In the genomic region with DNA sequence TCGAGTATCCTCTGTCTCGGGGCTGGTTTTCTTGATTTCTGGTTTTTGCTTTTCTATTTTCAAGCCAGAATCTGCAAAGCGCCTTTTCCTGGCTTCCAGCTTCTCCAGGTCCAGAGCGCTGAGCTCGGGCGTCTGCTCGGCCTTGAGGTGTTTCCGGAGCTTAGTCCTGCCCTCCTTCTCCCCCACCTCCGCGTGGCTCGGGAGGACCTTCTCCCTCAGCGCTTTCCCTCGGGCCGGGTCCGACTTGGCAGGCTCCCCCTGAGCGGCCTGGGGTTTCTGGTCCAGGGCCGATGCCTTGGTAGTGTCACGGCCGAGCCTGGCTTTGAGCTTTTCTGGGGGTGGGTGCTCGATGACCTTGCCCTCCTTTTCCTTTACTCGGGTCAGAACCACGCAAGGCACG, we compare ENCODE assay signal across 9 mouse cellular contexts. TPM values are rescaled to one million over a fixed set of nuclear protein-coding genes. Genes with fewer than 3 reads are reported as not detected.
DNase-seq lines count a peak whose midpoint lies in the region; ATAC-seq and TF ChIP-seq lines count a peak whose summit lies in the region.
"Had no signal": no experiment of that assay in that cellular context is flagged by ENCODE, and none has a peak within 500 bp of the region (broad histone marks: within the 10 kb centered on the region; RNA-seq: fewer than 3 reads in every experiment).

No protein-coding gene starts in this region.

- no peak for TF ChIP-seq POLR2A in embryonic fibroblast, embryonic 13.5 days (IDR thresholded peaks at IDR 0.05; ENCODE audit: low read depth, low read length)

- TF ChIP-seq CTCF in gastrocnemius, adult 2 months (IDR thresholded peaks at IDR 0.05): no peak
- TF ChIP-seq CTCF in embryonic fibroblast, embryonic 13.5 days (IDR thresholded peaks at IDR 0.05; ENCODE audit: borderline replicate concordance, insufficient read depth, low read length): no peak

- H3K4me1 ChIP-seq in neural tube, embryonic 13.5 days (replicated peaks): no peaks in the 10 kb centered on the region
- no peaks in the 10 kb centered on the region for H3K4me1 ChIP-seq in embryonic fibroblast, embryonic 13.5 days (ENCODE audit: control insufficient read depth, insufficient read depth, low read length)
- no peaks in the 10 kb centered on the region for H3K4me1 ChIP-seq in stomach, embryonic 14.5 days (ENCODE audit: control insufficient read depth, insufficient read depth, low read length)

- peak overlapping the region; percentile 36 for H3K4me3 ChIP-seq in gastrocnemius, adult 2 months
- H3K4me3 ChIP-seq in neural tube, embryonic 13.5 days: no peak overlapping the region
- H3K4me3 ChIP-seq in embryonic fibroblast, embryonic 13.5 days (ENCODE audit: insufficient read depth, low read length): no peak overlapping the region
- no peak overlapping the region for H3K4me3 ChIP-seq in stomach, embryonic 14.5 days (ENCODE audit: low read depth, low read length)

- WGBS in neural tube, embryonic 13.5 days: 86% methylated on average over 23 of the region's 23 CpGs
- 84% methylated on average over 23 of the region's 23 CpGs for WGBS in stomach, embryonic 14.5 days

- peak overlapping the region; percentile 80 for H3K27ac ChIP-seq in gastrocnemius, adult 2 months
- H3K27ac ChIP-seq in neural tube, embryonic 13.5 days (replicated peaks): peak overlapping the region; percentile 35; the same call in 1 of the 2 replicates
- H3K27ac ChIP-seq in embryonic fibroblast, embryonic 13.5 days (ENCODE audit: insufficient read depth, low read length): peak overlapping the region; percentile 2
- peak overlapping the region; percentile 88 for H3K27ac ChIP-seq in stomach, embryonic 14.5 days (ENCODE audit: low read length)

- no peaks in the 10 kb centered on the region for H3K9me3 ChIP-seq in neural tube, embryonic 13.5 days
- no peaks in the 10 kb centered on the region for H3K9me3 ChIP-seq in stomach, embryonic 14.5 days (ENCODE audit: control insufficient read depth, low read depth, low read length)

- no peaks in the 10 kb centered on the region for H3K27me3 ChIP-seq in neural tube, embryonic 13.5 days
- no peaks in the 10 kb centered on the region for H3K27me3 ChIP-seq in stomach, embryonic 14.5 days (ENCODE audit: control insufficient read depth, insufficient read depth, low read length)

- no peak overlapping the region for H3K4me2 ChIP-seq in neural tube, embryonic 13.5 days
- no peak overlapping the region for H3K4me2 ChIP-seq in stomach, embryonic 14.5 days (replicated peaks; ENCODE audit: low read depth, low read length)

- H3K9ac ChIP-seq in neural tube, embryonic 13.5 days: no peak overlapping the region
- H3K9ac ChIP-seq in stomach, embryonic 14.5 days (replicated peaks; ENCODE audit: low read depth, low read length): no peak overlapping the region

- ATAC-seq in neural tube, embryonic 13.5 days (ENCODE audit: low read depth): no peak
- ATAC-seq in stomach, embryonic 14.5 days (ENCODE audit: insufficient number of reproducible peaks, insufficient read depth, low FRiP score, low read depth): no peak

- DNase-seq in gastrocnemius, adult 2 months: no peak
- no peak for DNase-seq in gastrocnemius, postnatal 10 days
- DNase-seq in neural tube, embryonic 10.5 days (ENCODE audit: extremely low spot score, low spot score): no peak
- DNase-seq in kidney, postnatal 36 days: no peak
- no peak for DNase-seq in thymus, postnatal 14 days

- intact Hi-C loops in gastrocnemius, adult 2 months (cut with DNase I): no loop called here

- peaks cover 99% of the 10 kb centered on the region for H3K36me3 ChIP-seq in neural tube, embryonic 13.5 days
- peaks cover 78% of the 10 kb centered on the region for H3K36me3 ChIP-seq in stomach, embryonic 14.5 days (ENCODE audit: control insufficient read depth, insufficient read depth, low read length)

RNA-seq across cellular contexts. Expression of a gene that starts 33.8 kb away (rescaled TPM):
- total RNA-seq in gastrocnemius, adult 2 months (2021): 10 to 100 TPM; 30.2 to 30.6 TPM
- total RNA-seq in gastrocnemius, postnatal 10 days (2021): 10 to 100 TPM; 16.1 to 17.3 TPM
- polyA plus RNA-seq in neural tube, embryonic 13.5 days (2015; fragmentation: Nextera tagmentation; extraction: Ambion mirVana): 45.0 and 45.9 TPM in 2 replicates
- 14.4 and 15.1 TPM in 2 replicates for polyA plus RNA-seq in embryonic fibroblast, embryonic 13.5 days (2011; ENCODE audit: insufficient read length, low read depth, missing spikeins)
- 30.8 and 30.9 TPM in 2 replicates for polyA plus RNA-seq in stomach, embryonic 14.5 days (2014; fragmentation: Nextera tagmentation; extraction: Ambion mirVana)

RNA-seq across cellular contexts. Expression of a gene that starts 42.3 kb away (rescaled TPM):
- 1 to 10 TPM in 1 of 2 experiments, under 1 TPM in 1; 0.92 to 1.6 TPM for total RNA-seq in gastrocnemius, adult 2 months (2021)
- total RNA-seq in gastrocnemius, postnatal 10 days (2021): not detected
- polyA plus RNA-seq in neural tube, embryonic 13.5 days (2015; fragmentation: Nextera tagmentation; extraction: Ambion mirVana): not detected in 2 replicates
- not detected in 2 replicates for polyA plus RNA-seq in embryonic fibroblast, embryonic 13.5 days (2011; ENCODE audit: insufficient read length, low read depth, missing spikeins)
- not detected in 2 replicates for polyA plus RNA-seq in stomach, embryonic 14.5 days (2014; fragmentation: Nextera tagmentation; extraction: Ambion mirVana)
- polyA plus RNA-seq: C2C12 had no signal

RNA-seq across cellular contexts. Expression of a gene that starts 57.6 kb away (rescaled TPM):
- 100 to 1,000 TPM; 223 to 468 TPM for total RNA-seq in gastrocnemius, adult 2 months (2021)
- 100 to 1,000 TPM; 200 to 208 TPM for total RNA-seq in gastrocnemius, postnatal 10 days (2021)
- not detected in 2 replicates for polyA plus RNA-seq in neural tube, embryonic 13.5 days (2015; fragmentation: Nextera tagmentation; extraction: Ambion mirVana)
- polyA plus RNA-seq in embryonic fibroblast, embryonic 13.5 days (2011; ENCODE audit: insufficient read length, low read depth, missing spikeins): 1.2 and 1.9 TPM in 2 replicates
- polyA plus RNA-seq in stomach, embryonic 14.5 days (2014; fragmentation: Nextera tagmentation; extraction: Ambion mirVana): 4.2 and 4.7 TPM in 2 replicates

Comparison
In these comparisons a context has a peak if more than half of its experiments do, and no peak if none do; other contexts are left out.
1. H3K27ac ChIP-seq: peak in every context shown above with its lines; median percentile 88 in stomach, embryonic 14.5 days; 80 in gastrocnemius, adult 2 months; 35 in neural tube, embryonic 13.5 days; 2 in embryonic fibroblast, embryonic 13.5 days.